ENCODE assay signal across 12 mouse cellular contexts in the genomic region with DNA sequence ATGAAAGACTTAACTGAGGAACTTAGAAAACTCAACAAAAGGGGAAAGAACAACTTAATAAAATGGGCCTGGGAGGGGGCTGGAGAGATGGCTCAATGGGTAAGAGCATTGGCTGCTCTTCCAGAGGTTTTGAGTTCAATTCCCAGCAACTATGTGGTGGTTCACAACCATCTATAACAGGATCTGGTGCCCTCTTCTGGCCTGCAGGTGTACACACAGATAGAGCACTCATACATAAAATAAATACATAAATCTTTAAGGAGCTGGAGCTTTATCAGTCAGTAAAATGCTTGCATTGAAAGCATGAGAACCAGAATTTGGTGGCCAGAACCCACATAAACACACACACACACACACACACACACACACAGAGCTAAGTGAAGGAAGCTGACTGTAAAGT. TPM values are rescaled to one million over a fixed set of nuclear protein-coding genes. Genes with fewer than 3 reads are reported as not detected.
DNase-seq lines count a peak whose midpoint lies in the region; ATAC-seq and TF ChIP-seq lines count a peak whose summit lies in the region.
"Had no signal": no experiment of that assay in that cellular context is flagged by ENCODE, and none has a peak within 500 bp of the region (broad histone marks: within the 10 kb centered on the region; RNA-seq: fewer than 3 reads in every experiment).

No protein-coding gene starts in this region.

- peaks cover 5% of the 10 kb centered on the region; the same call in 1 of the 2 replicates for H3K9me3 ChIP-seq in hindbrain, embryonic 13.5 days

- no peaks in the 10 kb centered on the region for H3K4me1 ChIP-seq in hindbrain, embryonic 13.5 days (replicated peaks)

- DNase-seq in layer of hippocampus, adult 2 months (ENCODE audit: low spot score in 2 of 2): no peak
- no peak for DNase-seq in layer of hippocampus, postnatal 10 days (ENCODE audit: low spot score in 2 of 2)
- DNase-seq in 416B (ENCODE audit: low read depth) (peak; percentile 46), A20 (ENCODE audit: low read depth, low spot score) (peak; percentile 49), ZHBTc4 (ENCODE audit: low read depth, low spot score) (peak; percentile 62)
- no peak for DNase-seq in urinary bladder, postnatal 4 days (ENCODE audit: low spot score in 2 of 2)
- DNase-seq: adrenal gland, postnatal 25 days; cerebellum, postnatal 14 days; heart, postnatal 14 days; kidney, adult 11 months had no signal

- no peak overlapping the region for H3K9ac ChIP-seq in hindbrain, embryonic 13.5 days

- H3K27ac ChIP-seq in layer of hippocampus, adult 2 months: no peak overlapping the region
- no peak overlapping the region for H3K27ac ChIP-seq in hindbrain, embryonic 13.5 days
- H3K27ac ChIP-seq: macrophage had no signal

- H3K36me3 ChIP-seq in hindbrain, embryonic 13.5 days: 0 out of 2 replicates have a peak, but pooled peaks cover under 1% of the 10 kb centered on the region

- H3K4me2 ChIP-seq in hindbrain, embryonic 13.5 days: no peak overlapping the region

- H3K4me3 ChIP-seq in layer of hippocampus, adult 2 months: no peak overlapping the region
- H3K4me3 ChIP-seq in hindbrain, embryonic 13.5 days: no peak overlapping the region

- TF ChIP-seq CTCF in layer of hippocampus, adult 2 months (conservative IDR thresholded peaks at IDR 0.05): peak; percentile 54

- ATAC-seq in hindbrain, embryonic 13.5 days (ENCODE audit: low FRiP score): no peak

- H3K27me3 ChIP-seq in hindbrain, embryonic 13.5 days: no peaks in the 10 kb centered on the region

RNA-seq across cellular contexts. Expression of gene Atg4b, which starts 8.4 kb away (rescaled TPM):
- total RNA-seq in layer of hippocampus, adult 2 months (2021): 10 to 100 TPM; 81.6 to 85.2 TPM
- total RNA-seq in layer of hippocampus, postnatal 10 days (2021): 10 to 100 TPM; 67.2 to 69.7 TPM
- polyA plus RNA-seq in hindbrain, embryonic 13.5 days (2015; fragmentation: Nextera tagmentation; extraction: Ambion mirVana): 107 and 112 TPM in 2 replicates

RNA-seq across cellular contexts. Expression of gene Thap4, which starts 11.8 kb away (rescaled TPM):
- total RNA-seq in layer of hippocampus, adult 2 months (2021): 10 to 100 TPM; 35.2 to 35.4 TPM
- total RNA-seq in layer of hippocampus, postnatal 10 days (2021): 10 to 100 TPM; 31.5 to 32.8 TPM
- 41.3 and 43.4 TPM in 2 replicates for polyA plus RNA-seq in hindbrain, embryonic 13.5 days (2015; fragmentation: Nextera tagmentation; extraction: Ambion mirVana)

RNA-seq across cellular contexts. Expression of gene Bok, which starts 57.5 kb away (rescaled TPM):
- total RNA-seq in layer of hippocampus, adult 2 months (2021): 10 to 100 TPM; 64.9 to 77.6 TPM
- 10 to 100 TPM; 60.4 to 63.3 TPM for total RNA-seq in layer of hippocampus, postnatal 10 days (2021)
- polyA plus RNA-seq in hindbrain, embryonic 13.5 days (2015; fragmentation: Nextera tagmentation; extraction: Ambion mirVana): 74.8 and 76.7 TPM in 2 replicates
- polyA plus RNA-seq: macrophage had no signal

RNA-seq across cellular contexts. Expression of gene Dtymk, which starts 58.8 kb away (rescaled TPM):
- 10 to 100 TPM; 52.6 to 58.0 TPM for total RNA-seq in layer of hippocampus, adult 2 months (2021)
- total RNA-seq in layer of hippocampus, postnatal 10 days (2021): 10 to 100 TPM; 65.9 to 69.4 TPM
- 157 and 161 TPM in 2 replicates for polyA plus RNA-seq in hindbrain, embryonic 13.5 days (2015; fragmentation: Nextera tagmentation; extraction: Ambion mirVana)

Comparison
In these comparisons a context has a peak if more than half of its experiments do, and no peak if none do; other contexts are left out.
1. DNase-seq: peak in 416B (single experiment), A20 (single experiment) and ZHBTc4 (single experiment); none in layer of hippocampus, adult 2 months (0 of 2), layer of hippocampus, postnatal 10 days (0 of 2) and urinary bladder, postnatal 4 days (0 of 2).